Mouse (Mus musculus) hindbrain, embryonic 11.5 days (tissue): ENCODE results near the gene Xirp1. TPM values are rescaled to one million over a fixed set of nuclear protein-coding genes. Genes with fewer than 3 reads are reported as not detected.

Source experiments
- ATAC-seq: fragments of 200-750 bp; cut with Nextera tagmentation; 2 replicates; pipeline ENCODE4 v1.8.0; 2017; ENCODE audit warnings: mild to moderate bottlenecking, moderate TSS enrichment, moderate library complexity; ENCODE audit not compliant: low FRiP score
- DNase-seq: peaks from one replicate; pipeline ENCODE4 v3.0.0-alpha.2; 2015; ENCODE audit warnings: low spot score
- H3K27ac ChIP-seq: fragments of 300-500 bp; sonication (generic); 2 replicates; pipeline ENCODE4 v1.5.1; 2014; ENCODE audit warnings: mild to moderate bottlenecking, low read depth, low read length
- H3K27me3 ChIP-seq: fragments of 300-500 bp; sonication (generic); 2 replicates; pipeline ENCODE4 v1.6.1; 2014; ENCODE audit warnings: mild to moderate bottlenecking, low read length, moderate library complexity, mixed read lengths; ENCODE audit not compliant: control insufficient read depth, insufficient read depth
- H3K36me3 ChIP-seq: fragments of 300-500 bp; sonication (generic); 2 replicates; pipeline ENCODE4 v1.6.1; 2014; ENCODE audit warnings: mild to moderate bottlenecking, low read length, moderate library complexity, mixed read lengths; ENCODE audit not compliant: control insufficient read depth, insufficient read depth
- H3K4me1 ChIP-seq: fragments of 300-500 bp; sonication (generic); replicated peaks from 2 replicates; pipeline ENCODE4 v1.6.1; 2014; ENCODE audit warnings: low read length, mixed read lengths; ENCODE audit not compliant: control insufficient read depth, insufficient read depth
- H3K4me2 ChIP-seq: fragments of 300-500 bp; sonication (generic); replicated peaks from 2 replicates; pipeline ENCODE4 v1.6.1; 2014; ENCODE audit warnings: mild to moderate bottlenecking, low read depth, low read length
- H3K4me3 ChIP-seq: fragments of 300-500 bp; sonication (generic); 2 replicates; pipeline ENCODE4 v1.5.1; 2014; ENCODE audit warnings: low read depth, low read length
- H3K9ac ChIP-seq: fragments of 300-500 bp; sonication (generic); 2 replicates; pipeline ENCODE4 v1.6.1; 2014; ENCODE audit warnings: low read depth, low read length
- H3K9me3 ChIP-seq: fragments of 300-500 bp; sonication (generic); 2 replicates; pipeline ENCODE4 v1.6.1; 2016; ENCODE audit warnings: low read length; ENCODE audit not compliant: control insufficient read depth
- WGBS: fragments of 180-500 bp; shearing (Covaris S2); extraction: QIAGEN DNeasy Blood & Tissue Kit; methylation state at CpG from one replicate; pipeline ENCODE4 v1.1.7; 2014; 5-methylcytosine and 5-hydroxymethylcytosine counted together
- polyA plus RNA-seq: library from polyadenylated mRNA; unstranded; fragments of >200 nt; fragmentation: Nextera tagmentation; extraction: Ambion mirVana; gene quantifications from 2 replicates; pipeline ENCODE4 v1.2.1, GENCODE M21; 2014

Gene Xirp1
- polyA plus RNA-seq, 1 experiment from 2014 or later: not detected

DNA sequence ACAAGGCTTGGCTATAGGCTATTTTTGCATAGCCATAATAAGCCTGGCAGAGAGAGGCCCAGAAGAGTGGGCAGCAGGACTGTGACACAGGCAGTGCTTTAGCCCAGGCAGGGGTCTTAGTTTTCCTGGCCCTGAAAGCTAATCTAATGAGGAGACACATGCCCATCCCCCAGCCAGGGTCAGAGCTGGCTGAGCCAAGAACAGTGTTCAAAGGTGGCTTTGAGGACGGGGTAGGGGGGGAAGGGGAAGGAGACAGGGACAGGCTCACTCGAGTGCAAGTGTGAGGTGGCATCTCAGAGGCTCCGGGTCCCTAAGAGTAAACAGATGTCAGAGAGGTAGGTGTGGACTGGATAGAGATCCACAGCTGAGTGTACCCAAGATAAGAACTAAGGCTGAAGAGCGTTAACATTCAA lies 42.6 kb downstream of the Xirp1 start:
- ATAC-seq: no peak
- Histone ChIP-seq H3K36me3 (no peaks in the 10 kb centered on the region), H3K4me2 (peak overlapping the region; percentile 93), H3K9ac (peak overlapping the region; percentile 50; the same call in 1 of the 2 replicates), H3K27ac (peak overlapping the region; percentile 73), H3K9me3 (no peaks in the 10 kb centered on the region), H3K27me3 (peaks cover 10% of the 10 kb centered on the region), H3K4me3 (no peak overlapping the region), H3K4me1 (peaks cover 30% of the 10 kb centered on the region)
- 11% methylated on average over 4 of the region's 4 CpGs for WGBS
- DNase-seq: peak; percentile 30

DNA sequence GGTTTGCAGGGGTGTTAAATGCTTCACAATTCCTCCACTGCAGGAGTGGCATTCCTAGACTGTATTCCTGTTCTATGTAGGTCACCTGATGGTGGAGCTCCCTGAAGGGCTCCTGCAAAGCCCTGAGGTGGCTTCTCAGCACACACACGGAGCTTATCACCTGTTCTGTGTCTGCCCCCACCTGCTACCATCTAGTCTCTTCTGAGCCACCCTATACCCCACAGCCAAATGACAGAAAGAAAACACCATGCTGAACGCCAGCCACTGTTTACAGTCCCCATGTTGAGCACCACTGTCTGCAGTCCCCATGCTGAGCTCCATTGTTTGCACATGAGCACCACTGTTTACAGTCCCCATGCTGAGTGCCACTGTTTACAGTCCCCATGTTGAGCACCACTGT lies 43.6 kb downstream of the Xirp1 start:
- no peak overlapping the region for H3K4me2 ChIP-seq
- peaks cover 30% of the 10 kb centered on the region for H3K4me1 ChIP-seq
- no peaks in the 10 kb centered on the region for H3K9me3 ChIP-seq
- ATAC-seq (no peak), DNase-seq (no peak)
- peaks cover 10% of the 10 kb centered on the region for H3K27me3 ChIP-seq
- no peaks in the 10 kb centered on the region for H3K36me3 ChIP-seq
- WGBS: 44% methylated on average over 2 of the region's 2 CpGs
- no peak overlapping the region for H3K4me3 ChIP-seq
- no peak overlapping the region for H3K27ac ChIP-seq
- no peak overlapping the region for H3K9ac ChIP-seq

DNA sequence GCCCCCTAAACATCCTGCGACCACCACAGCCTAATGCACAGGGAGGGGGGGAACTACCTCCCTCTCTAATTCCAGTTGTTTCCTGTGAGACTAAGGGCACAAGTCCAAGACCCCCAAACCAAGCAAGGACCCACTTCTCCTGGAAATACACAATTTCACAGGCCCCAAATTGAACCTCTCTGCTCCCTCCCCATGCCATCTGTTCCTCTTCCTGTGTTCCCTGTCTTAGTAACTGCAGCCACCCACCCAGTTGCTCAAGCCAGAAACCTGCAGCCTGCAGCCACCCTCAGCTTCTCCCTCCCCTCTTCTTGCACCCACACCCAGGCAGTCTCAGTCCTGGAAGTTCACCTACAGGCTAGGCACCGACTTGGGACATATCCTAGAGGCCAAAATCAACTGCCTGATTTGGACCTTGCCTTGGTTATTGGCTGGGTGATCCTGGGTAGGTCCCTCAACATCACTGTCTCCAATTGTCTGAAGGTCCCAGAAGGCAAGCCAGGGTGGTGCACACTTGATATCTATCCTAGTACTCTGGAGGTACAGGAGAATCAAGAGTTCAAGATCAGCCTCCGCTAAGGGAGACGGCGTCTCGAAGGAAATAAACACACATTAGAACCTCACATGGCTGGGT lies 44.5 kb downstream of the Xirp1 start:
- Histone ChIP-seq H3K4me2 (no peak overlapping the region), H3K9me3 (no peaks in the 10 kb centered on the region), H3K9ac (no peak overlapping the region), H3K27me3 (peaks cover 10% of the 10 kb centered on the region), H3K4me1 (peaks cover 27% of the 10 kb centered on the region), H3K36me3 (no peaks in the 10 kb centered on the region), H3K27ac (no peak overlapping the region), H3K4me3 (no peak overlapping the region)
- DNase-seq (no peak), ATAC-seq (no peak)
- WGBS: 85% methylated on average over 6 of the region's 6 CpGs

DNA sequence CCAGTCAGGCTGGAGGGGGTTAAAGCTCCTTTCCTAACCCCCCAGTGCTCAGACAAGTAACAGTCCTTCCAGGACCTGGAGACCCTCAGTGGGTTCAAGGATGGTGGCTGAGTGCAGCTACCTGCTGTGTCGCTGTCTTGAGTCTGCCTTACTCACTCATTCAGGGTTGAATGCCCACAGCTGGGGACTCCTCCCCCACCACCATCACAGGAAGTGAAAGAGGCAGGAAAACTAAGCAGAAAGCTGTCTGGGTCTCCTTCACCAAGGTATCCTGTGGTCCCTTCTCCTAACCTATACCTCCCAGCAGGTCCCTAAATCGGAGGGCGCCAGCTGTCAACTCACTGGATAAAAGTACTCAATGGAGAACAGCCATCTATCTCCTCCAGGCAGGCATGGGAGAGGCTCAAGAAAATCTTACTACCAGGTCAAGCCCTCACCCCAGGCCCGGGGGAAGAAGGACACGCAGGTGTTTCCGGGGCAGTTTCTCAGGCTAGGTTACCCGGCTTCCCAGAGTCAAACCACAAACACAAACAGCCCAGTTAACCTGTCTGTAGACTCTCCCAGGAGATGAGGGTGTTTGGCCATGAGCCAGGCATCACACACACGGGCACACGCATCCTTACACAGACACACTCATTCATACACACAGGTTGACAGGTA lies 45.1 kb downstream of the Xirp1 start:
- H3K4me1 ChIP-seq: peaks cover 27% of the 10 kb centered on the region
- no peaks in the 10 kb centered on the region for H3K9me3 ChIP-seq
- H3K36me3 ChIP-seq: no peaks in the 10 kb centered on the region
- peaks cover 9% of the 10 kb centered on the region for H3K27me3 ChIP-seq
- no peak overlapping the region for H3K9ac ChIP-seq
- ATAC-seq (no peak), DNase-seq (no peak)
- no peak overlapping the region for H3K4me3 ChIP-seq
- H3K27ac ChIP-seq: no peak overlapping the region
- WGBS: 46% methylated on average over 9 of the region's 9 CpGs
- H3K4me2 ChIP-seq: no peak overlapping the region

DNA sequence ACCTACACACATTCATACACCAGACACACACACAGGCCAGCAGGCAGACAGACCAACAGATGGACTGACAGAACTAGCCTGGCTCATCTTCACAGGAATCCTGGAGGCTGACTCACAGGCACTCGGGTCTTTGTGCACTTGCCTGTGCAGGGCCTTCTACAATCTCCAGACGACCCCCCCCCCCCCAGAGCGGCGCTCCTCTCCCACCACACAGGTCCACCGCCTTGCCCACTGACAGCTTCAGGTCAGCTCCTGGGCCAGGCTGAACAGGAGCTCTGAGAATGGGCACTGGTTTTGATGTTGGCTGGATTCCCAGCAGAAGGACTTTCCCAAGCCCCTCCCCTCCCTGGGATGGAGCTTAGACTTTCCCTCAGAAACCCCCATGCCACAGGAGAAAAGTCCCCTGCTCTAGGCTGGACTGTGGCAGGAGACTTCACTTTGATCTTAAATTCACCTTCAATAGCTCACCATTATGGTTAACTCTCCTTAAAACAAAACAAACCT lies 45.8 kb downstream of the Xirp1 start:
- no peaks in the 10 kb centered on the region for H3K36me3 ChIP-seq
- ATAC-seq: no peak
- 74% methylated on average over 5 of the region's 5 CpGs for WGBS
- H3K4me3 ChIP-seq: no peak overlapping the region
- no peak for DNase-seq
- H3K9ac ChIP-seq: no peak overlapping the region
- peaks cover 21% of the 10 kb centered on the region for H3K4me1 ChIP-seq
- H3K27me3 ChIP-seq: peaks cover 2% of the 10 kb centered on the region
- H3K9me3 ChIP-seq: no peaks in the 10 kb centered on the region
- H3K27ac ChIP-seq: no peak overlapping the region
- no peak overlapping the region for H3K4me2 ChIP-seq

DNA sequence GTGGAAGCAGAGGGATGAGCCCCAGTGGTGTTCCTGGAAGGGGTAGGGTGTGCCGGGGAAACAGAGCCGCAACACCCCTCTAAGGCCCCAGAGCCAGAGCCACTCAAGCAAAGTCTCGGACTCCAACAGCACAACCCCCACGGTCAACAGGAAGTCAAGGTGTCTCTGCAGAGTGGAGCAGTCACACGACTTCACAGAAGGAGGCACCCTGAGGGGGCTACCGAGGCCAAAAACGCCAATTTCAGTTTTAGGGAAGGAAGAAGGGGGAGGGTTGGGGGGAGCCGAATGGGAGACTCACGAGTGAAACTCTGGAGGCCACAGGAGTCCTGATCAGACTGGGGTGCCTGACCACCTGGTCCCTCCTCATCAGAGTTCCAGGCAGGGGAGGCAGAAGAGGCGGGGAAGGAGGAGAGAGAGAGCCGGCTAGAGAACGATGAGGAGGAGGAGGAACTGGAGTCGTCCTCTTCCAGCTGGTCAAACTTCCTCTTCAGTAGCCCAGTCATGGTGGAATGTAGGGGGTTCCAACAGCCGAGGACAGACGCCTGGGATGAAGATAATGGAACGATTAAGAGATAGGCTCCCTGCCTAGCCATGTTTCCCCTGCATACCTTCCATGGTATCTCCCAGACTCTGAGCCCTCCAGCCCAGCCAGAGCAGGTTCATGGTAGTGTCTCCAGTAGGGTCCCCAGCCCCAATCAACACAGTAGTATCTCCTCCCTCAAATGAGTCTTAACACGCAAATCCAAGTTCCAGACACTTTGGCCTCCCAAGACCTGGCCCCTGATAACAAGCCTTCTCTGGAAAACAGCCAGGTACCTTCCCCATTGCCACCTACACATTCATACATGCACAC lies 46.5 kb downstream of the Xirp1 start:
- no peaks in the 10 kb centered on the region for H3K9me3 ChIP-seq
- H3K4me2 ChIP-seq: no peak overlapping the region
- peaks cover 14% of the 10 kb centered on the region; the same call in 1 of the 2 replicates for H3K4me1 ChIP-seq
- no peaks in the 10 kb centered on the region for H3K27me3 ChIP-seq
- ATAC-seq: no peak
- WGBS: 65% methylated on average over 17 of the region's 17 CpGs
- H3K9ac ChIP-seq: no peak overlapping the region
- H3K27ac ChIP-seq: no peak overlapping the region
- no peak overlapping the region for H3K4me3 ChIP-seq
- H3K36me3 ChIP-seq: no peaks in the 10 kb centered on the region
- no peak for DNase-seq

DNA sequence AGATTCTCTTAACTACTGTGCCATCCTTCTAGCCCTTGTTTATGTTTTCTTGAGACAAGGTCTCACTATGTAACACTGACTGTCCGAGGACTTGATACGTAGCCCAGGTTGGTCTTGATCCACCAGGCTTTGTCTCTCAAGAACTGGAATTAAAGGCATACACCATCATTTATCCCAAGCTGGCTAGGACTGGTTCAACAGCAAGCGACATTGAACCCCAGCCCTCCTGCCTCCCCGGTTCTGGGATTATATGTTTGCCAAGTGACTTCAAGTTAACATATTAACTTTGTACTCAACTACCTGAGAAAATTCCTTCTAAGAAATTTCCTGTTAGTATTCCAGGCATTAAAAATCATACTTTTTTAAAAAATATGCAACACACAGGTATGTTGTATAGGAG lies 48.1 kb downstream of the Xirp1 start:
- no peak overlapping the region for H3K9ac ChIP-seq
- DNase-seq (no peak), ATAC-seq (no peak)
- no peaks in the 10 kb centered on the region; the same call in none of the 2 replicates for H3K4me1 ChIP-seq
- no peak overlapping the region for H3K4me3 ChIP-seq
- no peaks in the 10 kb centered on the region for H3K27me3 ChIP-seq
- no peak overlapping the region for H3K27ac ChIP-seq
- 93% methylated on average over 4 of the region's 4 CpGs for WGBS
- no peaks in the 10 kb centered on the region for H3K9me3 ChIP-seq
- H3K36me3 ChIP-seq: no peaks in the 10 kb centered on the region
- no peak overlapping the region for H3K4me2 ChIP-seq

DNA sequence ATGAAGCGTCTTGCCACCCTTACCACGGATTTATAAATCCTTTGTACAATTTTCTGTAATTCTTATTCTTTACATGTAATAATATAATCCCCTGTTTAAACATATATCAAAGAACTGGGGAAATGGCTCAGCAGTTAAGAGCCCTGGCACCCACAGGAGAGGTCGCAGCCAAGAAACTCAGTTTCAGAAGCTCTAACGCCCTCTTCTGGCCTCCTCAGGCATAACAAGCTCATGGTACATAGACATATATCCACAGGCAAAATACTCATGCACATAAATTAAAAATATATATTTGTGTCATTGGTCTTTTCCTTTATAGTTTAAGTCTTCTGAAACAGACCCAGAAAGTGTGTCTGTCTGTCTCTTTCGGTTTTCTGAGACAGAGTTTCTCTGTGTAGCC lies 48.8 kb downstream of the Xirp1 start:
- Histone ChIP-seq H3K4me1 (no peaks in the 10 kb centered on the region; the same call in none of the 2 replicates), H3K4me2 (no peak overlapping the region), H3K9ac (no peak overlapping the region), H3K27ac (no peak overlapping the region), H3K9me3 (no peaks in the 10 kb centered on the region), H3K4me3 (no peak overlapping the region), H3K27me3 (no peaks in the 10 kb centered on the region), H3K36me3 (no peaks in the 10 kb centered on the region)
- ATAC-seq (no peak), DNase-seq (no peak)
- 82% methylated on average over 5 of the region's 5 CpGs for WGBS
